Mouse (Mus musculus) skeletal muscle tissue, adult 2 months (tissue): ENCODE measurements around the gene Tas2r138.
"Not testable (repeated sequence)": the region's sequence is repeated elsewhere in the genome, so short reads cannot be mapped to it uniquely, and the experiment has no call there.

Experiments used
- DNase-seq: peaks from one replicate; pipeline ENCODE4 v3.0.0-alpha.2; 2012; ENCODE audit warnings: low read depth, low spot score

Gene Tas2r138

GRCm38 (mm10) chr6:40613260-40613852, at the start of gene Tas2r138:
TSS of gene Tas2r138 (minus strand) at chr6:40613310.
- DNase-seq, result no peak

DNA sequence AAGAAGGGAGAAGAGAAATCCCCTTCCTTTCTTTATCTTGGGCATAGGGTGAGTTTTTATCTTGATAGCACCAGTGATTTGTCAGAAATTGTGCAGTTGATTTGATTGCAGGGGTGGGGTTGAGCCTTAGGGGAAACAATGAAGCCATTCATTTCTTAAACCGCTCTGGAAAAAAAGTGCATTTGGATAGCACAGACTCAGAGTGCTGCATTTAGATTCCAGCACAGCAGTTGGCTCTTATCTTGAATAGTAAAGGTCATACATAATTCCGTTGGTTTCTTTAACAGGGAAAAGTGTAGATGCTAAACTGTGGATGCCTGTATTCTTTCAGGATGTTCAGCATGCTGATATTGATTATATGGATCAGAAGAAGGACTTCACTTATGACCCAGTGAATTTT, 47.8 kb upstream of the Tas2r138 start:
- no peak for DNase-seq

DNA sequence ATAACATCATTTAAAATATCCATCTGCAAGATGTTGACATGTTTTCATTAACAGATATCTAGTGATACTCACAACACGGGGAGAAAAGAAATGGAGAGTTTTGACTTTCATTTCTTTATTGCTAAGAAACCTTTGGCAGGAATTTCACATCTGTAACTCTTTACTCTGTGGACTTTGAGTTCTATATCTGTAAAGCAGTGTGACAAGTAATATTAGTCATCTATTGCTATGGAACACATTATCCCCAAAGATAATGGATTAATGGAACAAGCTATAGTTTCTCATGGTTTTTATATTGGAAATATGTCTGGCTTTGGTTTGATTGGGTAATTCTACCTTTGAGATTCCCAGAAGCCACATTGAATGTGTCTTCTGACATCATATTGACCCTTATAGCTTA, 37.8 kb upstream of the Tas2r138 start:
- no peak for DNase-seq

- DNase-seq, result no peak
Observed at GRCm38 (mm10) chr6:40645701-40646100, 32.6 kb upstream of the Tas2r138 start.

GRCm38 (mm10) chr6:40640710-40641538, 27.8 kb upstream of the Tas2r138 start:
- no peak for DNase-seq

DNA sequence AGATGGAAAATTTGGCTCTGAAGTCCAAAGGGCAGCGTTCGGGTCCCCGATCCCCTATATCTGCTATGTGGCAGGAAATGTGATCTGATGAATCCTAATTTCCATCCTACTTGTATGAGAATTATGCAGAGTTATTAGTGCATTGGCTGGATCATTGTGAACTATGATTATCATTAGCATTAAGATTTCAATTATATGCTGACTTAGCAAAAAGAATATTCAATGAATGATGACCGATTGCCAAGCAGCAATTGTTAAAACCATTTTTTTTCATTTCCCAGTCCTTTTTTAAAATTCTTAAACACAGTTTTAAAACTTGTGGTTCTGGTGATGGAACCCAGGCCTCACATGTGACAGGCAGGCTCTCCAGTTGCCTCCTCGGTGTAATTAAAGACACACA, 24.6 kb upstream of the Tas2r138 start:
- DNase-seq, result no peak

GRCm38 (mm10) chr6:40635559-40635958, 22.4 kb upstream of the Tas2r138 start:
- DNase-seq, result no peak

GRCm38 (mm10) chr6:40634640-40635071, 21.5 kb upstream of the Tas2r138 start:
- DNase-seq, result no peak

GRCm38 (mm10) chr6:40628406-40629000, 15.4 kb upstream of the Tas2r138 start, which contains the start of gene Mgam:
TSS of gene Mgam (plus strand) at chr6:40628831.
- no peak for DNase-seq

DNA sequence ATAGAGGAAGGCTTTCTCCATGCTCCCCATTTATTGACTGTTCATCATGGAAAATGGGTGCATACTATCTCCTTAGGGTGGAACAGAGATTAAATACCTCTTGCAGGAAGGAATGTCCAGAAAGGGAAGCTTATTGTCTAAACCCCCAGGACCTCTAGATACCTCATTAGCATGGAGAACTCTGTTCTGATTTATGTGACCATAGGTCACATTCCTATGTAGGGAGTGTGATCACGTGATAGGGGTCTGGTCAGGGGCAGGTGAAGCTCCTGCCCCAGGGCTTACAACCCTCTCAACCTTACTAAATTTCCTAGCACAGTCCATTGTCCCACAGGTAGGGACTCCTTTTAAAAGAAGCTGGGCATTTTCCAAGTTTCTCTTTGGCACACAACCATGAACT, 13.0 kb upstream of the Tas2r138 start:
- DNase-seq, result no peak

- DNase-seq, result peak; percentile 13
Observed at GRCm38 (mm10) chr6:40617965-40618364, 4.9 kb upstream of the Tas2r138 start.

DNA sequence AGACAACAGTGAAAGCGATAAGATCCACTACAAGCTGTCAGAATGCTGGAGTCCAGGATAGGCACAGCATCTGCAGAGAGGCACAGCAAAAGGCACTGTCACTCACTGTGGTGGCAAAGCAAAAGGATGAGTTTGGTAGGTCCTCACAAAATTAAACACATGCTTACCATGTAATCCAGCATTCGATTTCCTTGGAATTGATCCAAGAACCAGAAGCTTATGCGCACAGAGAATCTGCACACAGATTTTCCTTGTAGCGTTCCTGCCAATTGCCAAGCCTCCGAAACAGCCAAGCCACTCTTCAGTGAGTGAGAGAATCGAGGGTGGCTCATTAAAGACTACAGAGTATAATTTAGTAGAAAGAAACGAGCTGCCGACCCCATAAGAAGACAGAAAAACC, 2.9 kb downstream of the Tas2r138 start:
- DNase-seq, result no peak

DNA sequence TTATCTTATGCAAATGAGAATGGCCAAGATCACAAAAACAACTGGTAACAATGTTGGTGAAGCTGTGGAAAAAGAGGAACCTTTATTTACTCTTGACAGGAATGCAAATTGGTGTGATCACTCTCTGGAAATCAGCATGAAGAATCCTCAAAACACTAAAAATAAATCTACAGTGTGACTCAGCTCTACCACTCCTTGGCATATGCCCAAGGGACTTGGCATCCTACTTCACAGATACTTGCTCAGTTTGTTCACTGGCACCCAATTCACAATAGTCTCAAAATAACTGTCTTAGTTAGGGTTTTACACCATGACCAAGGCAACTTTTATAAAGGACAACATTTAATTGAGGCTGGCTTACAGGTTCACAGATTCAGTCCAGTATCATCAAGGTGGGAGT, 5.7 kb downstream of the Tas2r138 start:
- DNase-seq, result no peak

DNA sequence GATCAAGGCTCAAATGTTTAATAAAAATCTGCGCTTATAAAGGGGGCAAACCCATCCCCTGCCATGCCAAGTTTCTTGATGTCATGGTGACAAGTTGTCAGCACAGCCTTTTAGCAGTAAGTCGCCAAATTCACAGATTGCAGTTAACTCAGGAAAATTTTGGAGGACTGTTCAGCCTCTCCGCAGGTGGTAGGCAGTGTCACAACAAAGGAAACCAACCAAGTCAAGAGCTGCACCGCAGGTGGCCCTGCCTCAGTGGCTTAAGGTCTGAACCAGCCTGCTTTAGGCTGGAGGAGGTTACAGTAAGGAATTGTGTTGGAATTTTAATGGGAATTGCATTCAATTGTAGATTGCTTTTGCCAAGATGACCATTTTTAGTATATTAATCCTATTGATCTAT, 14.6 kb downstream of the Tas2r138 start:
- DNase-seq, result not testable (repeated sequence)

DNA sequence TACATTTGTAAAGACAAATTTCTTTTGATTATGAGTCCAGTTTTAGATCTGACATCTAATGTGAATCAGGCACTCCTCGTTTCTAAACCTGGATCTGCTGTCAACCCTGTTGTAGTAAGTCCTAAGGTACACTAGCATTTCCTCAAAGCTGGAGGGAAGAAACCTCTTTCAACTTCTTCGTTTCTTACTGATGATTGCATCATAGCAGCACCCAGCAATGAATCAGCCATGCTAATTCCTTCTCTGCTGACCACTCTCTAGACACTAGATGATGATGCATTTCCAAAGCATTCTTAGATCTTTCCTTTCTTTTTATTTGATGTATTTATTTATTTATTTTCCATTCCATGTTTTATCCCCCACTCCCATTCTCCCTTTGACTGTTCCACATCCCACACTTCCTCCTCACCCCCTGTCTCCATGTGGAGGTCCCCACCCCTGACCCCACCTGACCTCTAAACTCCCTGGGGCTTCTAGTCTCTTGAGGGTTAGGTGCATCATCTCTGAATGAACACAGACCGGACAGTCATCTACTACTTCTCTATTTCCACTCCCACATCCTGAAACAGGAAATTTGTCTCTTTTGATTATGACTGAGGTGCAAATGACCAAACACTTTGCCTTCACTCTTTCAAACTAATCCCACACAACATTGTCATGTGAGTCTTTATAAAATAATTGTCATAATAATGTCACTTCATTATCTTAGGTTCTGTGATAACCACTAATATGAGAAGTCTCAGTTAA, 18.1 kb downstream of the Tas2r138 start:
- DNase-seq, result no peak

DNA sequence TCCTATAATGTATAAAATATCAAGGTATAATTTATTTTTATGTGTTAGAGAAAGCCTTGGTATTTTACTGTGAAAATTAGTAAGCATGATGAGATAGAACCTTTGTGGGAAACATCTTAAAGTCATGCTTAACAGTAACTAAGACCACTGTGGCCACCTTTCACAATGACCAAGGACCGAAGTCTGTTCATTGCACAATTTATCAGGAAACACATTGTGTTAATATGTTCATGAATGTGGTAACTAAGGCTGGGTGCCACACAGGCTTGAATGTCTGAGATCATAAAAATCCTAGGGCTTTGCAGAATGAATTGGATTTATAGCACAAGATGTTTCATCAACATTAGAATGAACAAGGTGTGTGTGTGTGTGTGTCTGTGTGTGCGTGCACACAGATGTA, 24.8 kb downstream of the Tas2r138 start:
- DNase-seq, result no peak

DNA sequence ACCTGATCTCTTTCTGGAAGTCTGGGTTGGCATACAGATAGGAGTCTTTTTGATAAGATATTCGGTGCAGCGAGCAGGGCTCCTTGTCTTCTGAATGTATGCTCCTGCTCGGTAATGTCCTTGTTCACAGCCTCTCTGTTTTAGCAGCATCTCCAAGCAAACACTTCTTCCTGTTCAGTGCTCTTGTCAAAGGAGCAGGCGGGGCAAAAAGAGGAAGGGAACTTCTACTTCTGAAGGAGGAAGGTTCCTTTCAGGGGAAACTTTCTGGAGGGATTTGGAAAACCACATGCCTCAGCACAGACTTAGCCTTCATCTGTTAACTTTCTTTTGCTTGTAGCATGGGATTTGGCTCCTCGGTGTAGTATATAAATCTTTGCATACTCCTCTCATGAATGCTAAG, 27.5 kb downstream of the Tas2r138 start, which contains the start of gene Clec5a:
Clec5a (minus strand) TSS at position 177 of the 400 bp plus-strand sequence.
- no peak for DNase-seq

DNA sequence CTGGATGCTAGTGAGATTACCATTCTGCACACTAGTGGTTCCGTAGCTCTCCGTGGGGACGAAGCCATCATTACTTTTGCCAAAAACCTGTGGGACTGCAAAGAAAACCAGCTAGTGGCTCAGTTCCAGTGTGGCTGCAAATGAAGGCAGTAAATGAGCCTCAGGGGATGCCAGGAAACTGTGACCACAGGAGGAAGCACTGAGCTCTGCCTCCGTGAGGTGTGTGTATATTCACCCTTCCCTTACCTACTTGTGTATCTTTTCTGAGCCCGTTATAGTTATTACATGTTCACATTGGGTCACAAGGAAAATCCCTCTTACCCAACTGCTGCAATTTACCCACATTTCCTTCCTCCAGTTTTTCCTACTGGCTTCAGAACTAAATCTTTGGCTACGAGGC, 28.8 kb downstream of the Tas2r138 start:
- DNase-seq, result no peak

GRCm38 (mm10) chr6:40576305-40576704, 36.8 kb downstream of the Tas2r138 start:
- DNase-seq, result peak; percentile 15

DNA sequence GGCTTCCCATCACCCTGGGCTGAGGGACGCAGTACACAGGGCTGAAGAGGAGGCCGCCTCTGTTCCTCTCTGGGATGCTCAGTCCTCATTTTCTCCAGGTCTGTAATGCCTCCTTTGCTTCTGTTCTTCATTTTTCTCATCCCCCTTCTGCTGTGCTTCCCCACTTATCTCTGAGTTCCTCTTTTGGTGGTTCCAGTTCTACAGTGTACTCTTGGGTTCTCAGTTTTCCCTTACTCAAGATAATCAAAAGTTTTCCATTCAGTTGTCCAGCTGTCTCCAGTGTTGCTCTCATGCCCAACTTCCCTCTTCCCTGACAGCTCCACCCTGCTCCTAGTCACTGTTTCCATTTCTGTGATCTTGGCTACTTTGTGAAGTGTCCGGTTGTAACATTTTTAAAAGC, 39.5 kb downstream of the Tas2r138 start:
- peak; percentile 18 for DNase-seq

GRCm38 (mm10) chr6:40569187-40569586, 43.9 kb downstream of the Tas2r138 start, which contains the start of gene Olfr460:
TSS of gene Olfr460 (plus strand) at chr6:40569487.
- DNase-seq, result no peak
